Mouse (Mus musculus): ENCODE measurements around the gene Apba3.

GRCm38 (mm10) chr10:81306837-81307682 is 40.3 kb downstream of the Apba3 start:
- no peak for TF ChIP-seq GATA1 (IDR thresholded peaks at IDR 0.05; ENCODE audit: low read length)
- no peak for TF ChIP-seq TAL1 (IDR thresholded peaks at IDR 0.05; ENCODE audit: low read length)

All from erythroblast, embryonic 14.5 days (primary cell).